Mouse (Mus musculus): ENCODE results near the gene 2610318N02Rik. TPM values are rescaled to one million over a fixed set of nuclear protein-coding genes. Genes with fewer than 3 reads are reported as not detected.
A peak's percentile ranks its signal among the peaks of the same experiment; 100 is the strongest.

Gene 2610318N02Rik
- polyA plus RNA-seq, 1 experiment from 2014 or later: 38.4 TPM

- H3K9ac ChIP-seq: no peak overlapping the region
- no peaks in the 10 kb centered on the region for H3K36me3 ChIP-seq
- ATAC-seq (ENCODE audit: borderline replicate concordance, extremely low read depth, low FRiP score, low TSS enrichment): no peak
- H3K27me3 ChIP-seq: no peaks in the 10 kb centered on the region
- H3K9me3 ChIP-seq: no peaks in the 10 kb centered on the region
- H3K4me2 ChIP-seq: no peak overlapping the region
- H3K4me3 ChIP-seq: no peak overlapping the region
- 81% methylated on average over 15 of the region's 15 CpGs for WGBS
- no peak overlapping the region for H3K27ac ChIP-seq
- H3K4me1 ChIP-seq: peaks cover 7% of the 10 kb centered on the region
Measured at GRCm38 (mm10) chr16:17137355-17137754, 12.4 kb upstream of the 2610318N02Rik start.

GRCm38 (mm10) chr16:17132906-17133200 is 7.9 kb upstream of the 2610318N02Rik start:
- peak overlapping the region; percentile 98 for H3K4me2 ChIP-seq
- H3K4me1 ChIP-seq: peaks cover 20% of the 10 kb centered on the region
- no peaks in the 10 kb centered on the region for H3K36me3 ChIP-seq
- ATAC-seq (ENCODE audit: borderline replicate concordance, extremely low read depth, low FRiP score, low TSS enrichment): no peak
- H3K9me3 ChIP-seq: no peaks in the 10 kb centered on the region
- WGBS: 23% methylated on average over 7 of the region's 7 CpGs
- H3K9ac ChIP-seq: peak overlapping the region; percentile 52
- no peaks in the 10 kb centered on the region for H3K27me3 ChIP-seq
- H3K4me3 ChIP-seq: peak overlapping the region; percentile 76
- no peak overlapping the region for H3K27ac ChIP-seq

GRCm38 (mm10) chr16:17132089-17132905 is 7.3 kb upstream of the 2610318N02Rik start, which contains the start of gene Sdf2l1:
Sdf2l1 (minus strand) TSS chr16:17132383.
- H3K27me3 ChIP-seq: no peaks in the 10 kb centered on the region
- peak within 1 kb of the TSS; percentile 76 for H3K4me3 ChIP-seq
- H3K27ac ChIP-seq: peak within 1 kb of the TSS; percentile 69
- peak within 1 kb of the TSS; percentile 69 for H3K9ac ChIP-seq
- peak; percentile 98 for ATAC-seq (ENCODE audit: borderline replicate concordance, extremely low read depth, low FRiP score, low TSS enrichment)
- no peaks in the 10 kb centered on the region for H3K36me3 ChIP-seq
- no peaks in the 10 kb centered on the region for H3K9me3 ChIP-seq
- under 1% methylated on average over 46 of the region's 47 CpGs for WGBS
- H3K4me2 ChIP-seq: peak within 1 kb of the TSS; percentile 98
- peaks cover 20% of the 10 kb centered on the region for H3K4me1 ChIP-seq

GRCm38 (mm10) chr16:17131191-17132088 is 6.5 kb upstream of the 2610318N02Rik start:
- Histone ChIP-seq H3K9ac (peak overlapping the region; percentile 69), H3K4me2 (peak overlapping the region; percentile 98), H3K36me3 (no peaks in the 10 kb centered on the region), H3K4me3 (peak overlapping the region; percentile 76), H3K27ac (peak overlapping the region; percentile 69), H3K27me3 (no peaks in the 10 kb centered on the region), H3K9me3 (no peaks in the 10 kb centered on the region), H3K4me1 (peaks cover 20% of the 10 kb centered on the region)
- 3% methylated on average over 43 of the region's 43 CpGs for WGBS
- ATAC-seq (ENCODE audit: borderline replicate concordance, extremely low read depth, low FRiP score, low TSS enrichment): peak; percentile 64; the same call in 1 of the 2 replicates

- Histone ChIP-seq H3K9ac (no peak overlapping the region), H3K4me3 (no peak overlapping the region), H3K4me1 (peaks cover 39% of the 10 kb centered on the region), H3K36me3 (peaks cover 4% of the 10 kb centered on the region; the same call in 1 of the 2 replicates), H3K27me3 (no peaks in the 10 kb centered on the region), H3K9me3 (no peaks in the 10 kb centered on the region), H3K27ac (no peak overlapping the region), H3K4me2 (no peak overlapping the region)
- ATAC-seq (ENCODE audit: borderline replicate concordance, extremely low read depth, low FRiP score, low TSS enrichment): no peak
- 100% methylated on average over 1 of the region's 1 CpGs for WGBS
Measured at GRCm38 (mm10) chr16:17127292-17127691, 2.3 kb upstream of the 2610318N02Rik start.

GRCm38 (mm10) chr16:17124119-17124870 is 672 bp downstream of the 2610318N02Rik start:
- WGBS: 2% methylated on average over 22 of the region's 22 CpGs
- peaks cover 5% of the 10 kb centered on the region; the same call in 1 of the 2 replicates for H3K36me3 ChIP-seq
- peak overlapping the region; percentile 90 for H3K4me2 ChIP-seq
- no peak; the same call in 1 of the 2 replicates for ATAC-seq (ENCODE audit: borderline replicate concordance, extremely low read depth, low FRiP score, low TSS enrichment)
- H3K9ac ChIP-seq: peak overlapping the region; percentile 59
- H3K27me3 ChIP-seq: no peaks in the 10 kb centered on the region
- peaks cover 26% of the 10 kb centered on the region for H3K4me1 ChIP-seq
- peak overlapping the region; percentile 66 for H3K27ac ChIP-seq
- H3K9me3 ChIP-seq: no peaks in the 10 kb centered on the region
- H3K4me3 ChIP-seq: peak overlapping the region; percentile 58

GRCm38 (mm10) chr16:17121569-17121968 is 3.4 kb downstream of the 2610318N02Rik start:
- no peak overlapping the region for H3K27ac ChIP-seq
- no peak overlapping the region for H3K4me2 ChIP-seq
- peaks cover 26% of the 10 kb centered on the region for H3K4me1 ChIP-seq
- H3K36me3 ChIP-seq: peaks cover 10% of the 10 kb centered on the region; the same call in 1 of the 2 replicates
- no peak for ATAC-seq (ENCODE audit: borderline replicate concordance, extremely low read depth, low FRiP score, low TSS enrichment)
- WGBS: 81% methylated on average over 14 of the region's 14 CpGs
- H3K27me3 ChIP-seq: no peaks in the 10 kb centered on the region
- H3K9me3 ChIP-seq: no peaks in the 10 kb centered on the region
- no peak overlapping the region for H3K4me3 ChIP-seq
- no peak overlapping the region for H3K9ac ChIP-seq

- WGBS: 85% methylated on average over 5 of the region's 5 CpGs
- H3K4me3 ChIP-seq: no peak overlapping the region
- H3K36me3 ChIP-seq: peaks cover 18% of the 10 kb centered on the region
- no peaks in the 10 kb centered on the region for H3K9me3 ChIP-seq
- no peak overlapping the region for H3K4me2 ChIP-seq
- no peak overlapping the region for H3K27ac ChIP-seq
- H3K4me1 ChIP-seq: no peaks in the 10 kb centered on the region
- no peak for ATAC-seq (ENCODE audit: borderline replicate concordance, extremely low read depth, low FRiP score, low TSS enrichment)
- no peaks in the 10 kb centered on the region for H3K27me3 ChIP-seq
- H3K9ac ChIP-seq: no peak overlapping the region
Measured at GRCm38 (mm10) chr16:17117309-17117799, 7.6 kb downstream of the 2610318N02Rik start.

GRCm38 (mm10) chr16:17110771-17111743 is 13.9 kb downstream of the 2610318N02Rik start, which contains the start of gene Ppil2:
Ppil2 (minus strand) TSS chr16:17111257.
- H3K4me2 ChIP-seq: peak within 1 kb of the TSS; percentile 67
- H3K4me3 ChIP-seq: peak within 1 kb of the TSS; percentile 91
- peak within 1 kb of the TSS; percentile 77 for H3K9ac ChIP-seq
- H3K9me3 ChIP-seq: no peaks in the 10 kb centered on the region
- ATAC-seq (ENCODE audit: borderline replicate concordance, extremely low read depth, low FRiP score, low TSS enrichment): peak; percentile 87
- H3K36me3 ChIP-seq: peaks cover 32% of the 10 kb centered on the region
- 8% methylated on average over 38 of the region's 38 CpGs for WGBS
- H3K27ac ChIP-seq: peak within 1 kb of the TSS; percentile 55
- no peaks in the 10 kb centered on the region for H3K27me3 ChIP-seq
- H3K4me1 ChIP-seq: peaks cover 14% of the 10 kb centered on the region

GRCm38 (mm10) chr16:17104600-17104999 is 20.4 kb downstream of the 2610318N02Rik start:
- Histone ChIP-seq H3K9ac (no peak overlapping the region), H3K9me3 (no peaks in the 10 kb centered on the region), H3K36me3 (peaks cover 56% of the 10 kb centered on the region), H3K4me2 (no peak overlapping the region), H3K4me1 (peaks cover 26% of the 10 kb centered on the region), H3K27me3 (no peaks in the 10 kb centered on the region), H3K4me3 (no peak overlapping the region), H3K27ac (0 out of 2 replicates have a peak overlapping the region, but pooled peaks have one; percentile 2)
- 44% methylated on average over 4 of the region's 4 CpGs for WGBS
- ATAC-seq (ENCODE audit: borderline replicate concordance, extremely low read depth, low FRiP score, low TSS enrichment): peak; percentile 77; the same call in 1 of the 2 replicates
